Mouse (Mus musculus) thymus, adult 18-20 months (tissue): Measurements from ENCODE around the gene Kctd6.

Experiments
- DNase-seq, 2 experiments: peaks; one replicate each; pipeline ENCODE4 v3.0.0; 2022; ENCODE audit warnings: mixed read lengths in 2 of 2

Kctd6 gene

GRCm38 (mm10) chr14:8214299-8215207 is 613 bp downstream of the Kctd6 start:
- peak in 1 of 2 experiments; percentile 49 for DNase-seq

GRCm38 (mm10) chr14:8215208-8215778 is 1.4 kb downstream of the Kctd6 start:
- DNase-seq = no peak

GRCm38 (mm10) chr14:8216100-8216499 is 2.2 kb downstream of the Kctd6 start:
- no peak for DNase-seq

DNA sequence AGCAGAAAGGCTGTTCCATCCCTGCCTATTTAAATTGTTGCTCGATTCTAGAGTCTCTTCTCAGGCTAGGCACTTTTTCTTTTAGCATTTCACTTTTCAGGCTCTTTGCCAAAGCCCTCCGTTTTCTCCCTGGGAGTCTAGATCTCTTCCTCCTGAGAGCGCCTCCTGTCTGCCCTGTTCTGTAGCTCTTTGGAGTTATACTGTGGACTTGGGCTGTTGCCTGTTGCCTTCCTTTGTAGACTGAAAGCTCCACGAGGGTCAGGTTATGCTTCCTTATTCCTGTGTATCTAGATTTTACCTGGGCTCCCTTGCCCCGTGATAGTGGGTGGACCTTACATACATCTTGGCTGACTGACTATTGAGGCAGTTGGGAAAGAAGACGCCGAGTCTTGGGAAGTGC is 4.3 kb downstream of the Kctd6 start:
- DNase-seq = no peak

- no peak for DNase-seq
Observed at GRCm38 (mm10) chr14:8218730-8219380, 4.9 kb downstream of the Kctd6 start.

GRCm38 (mm10) chr14:8219876-8220275 is 5.9 kb downstream of the Kctd6 start:
- DNase-seq = no peak

DNA sequence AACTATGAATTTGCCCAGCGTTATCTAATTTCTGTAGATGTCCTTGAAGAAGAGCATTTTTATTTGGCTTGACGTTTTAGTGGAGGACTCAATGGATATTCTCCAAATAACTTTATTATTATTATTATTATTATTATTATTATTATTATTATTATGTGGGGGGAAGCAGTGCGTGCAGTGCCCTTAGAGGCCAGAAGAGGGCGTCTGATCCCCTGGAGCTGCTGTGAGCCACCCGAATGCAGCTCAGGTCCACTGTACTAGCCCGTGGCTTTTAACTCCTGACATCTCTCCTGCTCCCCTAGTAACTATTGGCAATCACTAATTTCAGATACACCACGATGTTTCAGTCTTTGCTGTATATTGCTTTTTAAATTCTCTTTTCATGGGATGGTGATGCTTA is 6.4 kb downstream of the Kctd6 start:
- no peak for DNase-seq

DNA sequence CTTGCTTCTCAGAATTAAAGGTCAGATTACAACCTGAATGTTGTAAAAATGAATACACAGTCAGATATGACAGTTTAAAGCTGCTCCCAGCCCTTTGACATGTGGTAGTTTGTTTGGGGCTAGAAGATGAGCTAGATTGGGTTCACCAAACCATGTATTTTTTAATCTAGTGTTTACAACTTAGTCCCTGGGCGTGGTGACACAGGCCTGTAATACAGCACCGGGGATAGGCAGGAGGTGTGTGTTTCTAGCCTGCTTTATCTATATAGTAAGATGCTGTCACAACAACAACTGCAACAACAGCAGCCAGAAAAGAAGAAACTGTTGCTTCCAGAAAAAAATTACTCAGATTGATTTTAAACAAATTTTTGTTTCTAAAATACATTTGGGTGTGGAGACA is 7.0 kb downstream of the Kctd6 start:
- no peak for DNase-seq

DNA sequence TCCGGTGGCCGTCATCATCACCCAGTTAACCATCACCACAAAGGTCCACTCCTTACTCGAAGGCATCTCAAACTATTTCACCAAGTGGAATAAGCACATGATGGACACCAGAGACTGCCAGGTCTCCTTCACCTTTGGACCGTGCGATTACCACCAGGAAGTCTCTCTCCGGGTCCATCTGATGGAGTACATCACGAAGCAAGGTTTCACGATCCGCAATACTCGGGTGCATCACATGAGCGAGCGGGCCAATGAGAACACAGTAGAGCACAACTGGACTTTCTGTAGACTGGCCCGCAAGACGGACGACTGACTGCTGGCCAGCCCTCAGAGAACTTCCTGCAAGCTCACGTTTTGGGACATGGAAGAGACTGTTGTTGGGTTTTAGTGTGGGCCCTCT is 8.6 kb downstream of the Kctd6 start:
- no peak for DNase-seq

DNA sequence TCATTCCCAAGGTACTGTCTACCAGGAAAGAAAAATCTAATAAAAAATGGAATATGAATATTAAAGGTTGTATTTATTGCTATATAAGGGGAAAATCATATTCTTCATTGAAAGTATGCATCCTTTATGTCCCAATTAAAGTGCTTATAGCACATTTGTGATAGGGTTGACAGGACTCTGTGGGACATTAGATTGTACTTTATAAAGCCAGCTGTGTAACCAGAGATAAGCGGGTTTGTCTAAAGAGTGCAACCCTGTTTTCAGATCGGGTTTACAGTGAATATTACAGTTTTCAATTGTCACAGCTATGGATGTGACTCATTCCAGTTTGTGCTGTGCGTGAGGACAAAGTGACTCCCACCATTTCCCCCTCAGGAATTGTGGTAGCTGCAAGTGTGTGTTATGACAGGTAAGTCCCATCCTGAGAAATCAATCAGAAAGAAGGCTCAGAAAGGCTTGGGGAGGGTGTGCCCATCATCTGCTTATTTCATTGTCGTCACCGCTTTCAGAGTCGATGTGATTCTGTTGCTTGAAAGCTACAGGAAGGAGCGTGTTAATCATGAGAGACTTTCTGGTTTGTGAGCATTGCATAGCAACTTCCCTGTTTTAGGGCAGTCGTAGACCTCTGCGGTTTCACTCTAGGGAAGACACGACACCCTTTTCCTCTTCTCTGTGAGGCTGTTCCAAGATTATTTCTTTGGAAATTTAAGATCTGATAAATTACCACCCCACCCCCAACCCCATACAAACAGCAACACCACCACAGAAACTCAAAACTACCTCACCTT is 9.8 kb downstream of the Kctd6 start:
- no peak for DNase-seq

GRCm38 (mm10) chr14:8224805-8225204 is 10.9 kb downstream of the Kctd6 start:
- DNase-seq = no peak

- no peak for DNase-seq
Observed at GRCm38 (mm10) chr14:8229367-8230019, 15.6 kb downstream of the Kctd6 start.

DNA sequence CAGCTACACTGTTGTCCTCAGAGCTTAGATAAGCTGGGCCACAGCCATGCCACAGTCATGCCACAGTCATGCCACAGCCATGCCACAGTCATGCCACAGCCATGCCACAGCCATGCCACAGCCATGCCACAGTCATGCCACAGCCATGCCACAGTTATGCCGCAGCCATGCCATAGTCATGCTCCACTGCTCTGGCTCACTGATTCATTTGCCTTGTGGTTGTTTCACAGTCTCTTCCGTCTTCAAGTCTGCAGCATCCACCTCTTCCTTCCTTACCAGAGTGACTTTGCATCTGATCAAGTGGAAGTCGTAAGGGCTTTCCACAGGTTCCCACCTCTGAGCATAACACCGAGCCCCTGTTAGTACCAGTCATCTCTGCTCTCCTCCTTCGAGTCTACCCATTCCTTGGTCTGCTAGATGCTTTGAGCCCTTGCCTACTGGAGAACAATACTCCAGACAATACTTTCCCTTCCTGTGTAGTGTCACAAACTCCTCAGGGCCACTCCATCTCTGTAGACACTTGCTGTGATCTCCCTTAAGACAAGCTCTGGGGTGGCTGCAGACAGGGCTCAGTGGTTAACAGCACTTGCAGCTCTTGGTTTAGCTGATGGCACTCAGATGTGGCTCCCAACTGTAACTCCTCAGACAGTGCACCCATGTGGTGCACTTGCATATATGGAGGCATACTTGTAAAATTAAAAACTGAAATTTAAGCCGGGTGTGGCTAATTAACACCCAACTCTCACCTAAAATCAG is 18.4 kb downstream of the Kctd6 start:
- DNase-seq = no peak

- no peak for DNase-seq
Observed at GRCm38 (mm10) chr14:8233252-8233651, 19.3 kb downstream of the Kctd6 start.

- no peak for DNase-seq
Observed at GRCm38 (mm10) chr14:8241816-8242215, 27.9 kb downstream of the Kctd6 start.

GRCm38 (mm10) chr14:8242388-8242920 is 28.5 kb downstream of the Kctd6 start:
- no peak for DNase-seq

DNA sequence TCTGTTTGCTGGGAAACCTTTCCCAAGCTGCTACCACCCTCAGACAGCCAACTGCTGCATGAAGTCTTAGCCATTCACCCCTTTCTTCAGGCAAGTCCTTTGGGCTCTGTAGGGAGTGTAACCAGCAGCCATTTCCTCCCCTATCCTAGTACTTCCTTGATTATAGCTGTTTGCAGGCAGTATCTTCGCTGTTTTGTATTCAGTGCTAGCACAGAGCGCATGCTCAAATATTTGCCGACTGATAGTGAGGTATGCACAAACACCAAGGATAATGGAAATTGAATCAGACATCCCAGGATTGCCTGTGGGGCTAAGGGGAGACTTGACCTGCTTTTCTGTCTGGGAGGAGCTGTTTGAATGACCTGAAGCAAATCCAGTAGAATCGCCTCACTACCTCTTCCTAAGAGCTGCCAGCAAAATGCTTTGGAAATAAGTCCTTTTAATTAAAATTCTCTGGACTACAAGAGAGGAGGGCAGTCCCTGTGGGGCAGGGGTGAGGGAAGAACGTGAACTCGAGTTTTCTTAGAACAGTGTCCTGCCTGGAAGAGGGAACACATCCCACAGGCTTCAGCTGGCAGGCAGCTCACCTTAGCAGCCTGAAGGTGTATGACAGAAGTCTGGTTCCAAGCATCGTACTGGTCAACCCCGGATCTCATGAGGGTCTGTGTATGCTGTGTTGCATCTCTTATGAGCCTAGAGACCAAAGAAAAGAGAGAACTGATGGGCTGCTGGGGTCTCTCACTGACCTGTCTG is 29.4 kb downstream of the Kctd6 start:
- DNase-seq = no peak

GRCm38 (mm10) chr14:8244211-8244611 is 30.3 kb downstream of the Kctd6 start:
- no peak for DNase-seq

DNA sequence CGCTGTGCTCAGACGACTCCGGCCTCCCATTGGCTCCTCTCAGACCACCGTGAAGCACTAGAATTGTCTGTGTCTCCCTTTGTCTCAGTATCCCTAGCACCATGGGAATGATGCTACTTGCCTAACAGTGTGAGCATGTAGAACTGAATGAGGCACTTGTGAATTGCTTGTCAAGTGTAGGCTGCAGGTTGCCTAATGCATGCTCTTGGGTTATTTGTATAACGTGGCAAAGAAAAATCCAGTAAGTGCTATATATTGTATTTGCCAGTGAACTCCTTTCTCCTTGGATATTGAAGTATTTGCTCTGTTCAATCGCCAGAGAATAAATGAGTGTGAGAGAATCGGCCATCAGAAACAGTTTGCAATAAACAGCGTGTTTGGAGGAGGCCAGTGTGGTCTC is 32.9 kb downstream of the Kctd6 start:
- no peak for DNase-seq

DNA sequence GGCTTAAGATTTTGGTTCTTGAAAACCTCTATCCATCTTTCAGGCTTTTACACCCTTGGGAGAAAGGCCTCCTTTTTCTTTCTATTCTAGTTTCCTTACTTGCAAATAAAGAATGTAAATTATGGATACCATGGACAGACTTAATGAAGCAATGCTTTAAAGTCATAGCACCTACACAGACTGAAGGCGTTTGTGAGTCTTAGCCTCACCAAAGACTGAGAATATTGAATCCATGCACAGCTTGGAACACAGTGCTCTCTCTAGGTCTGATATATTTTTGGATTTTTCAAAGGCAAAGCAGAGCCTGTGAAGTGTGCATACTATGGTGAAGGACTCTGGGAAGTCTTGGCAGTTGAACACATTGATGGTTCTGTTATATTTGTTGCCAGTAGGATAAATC is 35.3 kb downstream of the Kctd6 start:
- no peak for DNase-seq
